Mouse (Mus musculus): ENCODE data around the gene Cyp2a5. TPM values are rescaled to one million over a fixed set of nuclear protein-coding genes. Genes with fewer than 3 reads are reported as not detected.

Cyp2a5 gene
- polyA plus RNA-seq (2015; fragmentation: Nextera tagmentation; extraction: Ambion mirVana): 0.12 TPM in 1 of 2 replicates, not detected in the other

GRCm38 (mm10) chr7:26835059-26835458, at the start of gene Cyp2a5:
Cyp2a5 (plus strand) TSS chr7:26835305.

GRCm38 (mm10) chr7:26808592-26808991, 26.5 kb upstream of the Cyp2a5 start, which contains the start of gene Cyp2g1:
Cyp2g1 (plus strand) TSS chr7:26808892.

Other genes starting within 250 kb of the Cyp2a5 start
- not detected in 2 replicates for gene Vmn1r185, start 216.8 kb upstream of the Cyp2a5 start, polyA plus RNA-seq (2015; fragmentation: Nextera tagmentation; extraction: Ambion mirVana)
- not detected in 2 replicates for gene Cyp2b23, start 148.9 kb upstream of the Cyp2a5 start, polyA plus RNA-seq (2015; fragmentation: Nextera tagmentation; extraction: Ambion mirVana)
- not detected in 2 replicates for gene Cyp2b19, start 78.2 kb upstream of the Cyp2a5 start, polyA plus RNA-seq (2015; fragmentation: Nextera tagmentation; extraction: Ambion mirVana)
- gene Cyp2g1, start 26.4 kb upstream of the Cyp2a5 start, polyA plus RNA-seq (2015; fragmentation: Nextera tagmentation; extraction: Ambion mirVana): not detected in 2 replicates
- gene Cyp2a22, start 104.1 kb downstream of the Cyp2a5 start, polyA plus RNA-seq (2015; fragmentation: Nextera tagmentation; extraction: Ambion mirVana): 0.51 and 0.96 TPM in 2 replicates
- 0.86 and 1.6 TPM in 2 replicates for gene Cyp2a12, start 193.8 kb downstream of the Cyp2a5 start, polyA plus RNA-seq (2015; fragmentation: Nextera tagmentation; extraction: Ambion mirVana)

Measured in adrenal gland, postnatal 0 days (tissue).